Mouse (Mus musculus) right cerebral cortex, postnatal 10 days (tissue): Measurements from ENCODE around the gene Nolc1.
A peak's percentile ranks its signal among the peaks of the same experiment; 100 is the strongest.

ENCODE experiments used
- DNase-seq, 2 experiments: peaks; one replicate each; pipeline ENCODE4 v3.0.0; 2021; ENCODE audit warnings: low spot score in 2 of 2

The Nolc1 gene

DNA sequence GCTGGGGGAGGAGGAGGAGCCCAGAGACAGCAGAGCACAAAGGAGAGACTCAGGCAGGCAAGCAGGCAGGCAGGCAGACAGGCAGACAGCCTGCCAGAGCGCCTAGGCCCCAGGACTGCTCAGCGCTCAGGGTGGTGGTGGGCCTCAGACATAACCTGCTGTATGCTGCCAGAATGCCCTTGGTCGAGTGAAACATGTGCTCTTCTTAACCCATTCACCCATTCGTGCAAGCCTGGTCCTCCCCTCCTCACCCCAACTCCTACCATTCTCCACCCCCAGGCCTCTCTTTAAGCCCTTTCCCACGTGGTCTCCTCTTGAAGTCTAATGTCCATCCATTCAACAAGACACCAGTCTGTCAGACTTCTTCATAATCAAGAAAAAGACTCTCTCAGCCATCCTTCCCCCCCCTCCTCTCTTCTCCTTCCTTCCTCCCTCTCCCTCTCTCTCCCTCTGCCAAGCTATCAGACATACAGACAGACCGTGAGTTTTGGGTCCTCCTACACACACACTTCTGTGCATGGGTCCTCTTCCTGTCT, 33.1 kb upstream of the Nolc1 start:
- DNase-seq: peak; percentile 76 to 83

DNA sequence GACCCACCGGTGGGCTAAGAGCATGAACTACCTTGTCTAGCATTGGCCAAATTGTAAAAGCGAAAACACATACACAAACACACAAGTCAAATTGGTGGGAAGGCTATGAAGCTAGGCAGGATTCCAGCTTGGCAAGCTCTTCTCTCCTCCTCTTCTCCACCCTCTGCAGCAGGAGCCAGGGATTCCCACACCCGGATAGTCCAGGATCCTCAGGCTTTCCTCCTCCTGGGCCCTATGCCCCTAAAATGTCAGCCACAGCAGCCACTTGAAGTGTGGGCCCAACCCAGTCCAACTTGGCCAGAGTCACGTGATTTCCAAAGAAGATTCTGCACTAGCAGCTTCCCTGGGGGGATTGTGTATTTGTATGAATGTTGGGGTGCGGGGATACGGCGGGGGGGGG, 32.3 kb upstream of the Nolc1 start:
- peak; percentile 56 to 70 for DNase-seq

DNA sequence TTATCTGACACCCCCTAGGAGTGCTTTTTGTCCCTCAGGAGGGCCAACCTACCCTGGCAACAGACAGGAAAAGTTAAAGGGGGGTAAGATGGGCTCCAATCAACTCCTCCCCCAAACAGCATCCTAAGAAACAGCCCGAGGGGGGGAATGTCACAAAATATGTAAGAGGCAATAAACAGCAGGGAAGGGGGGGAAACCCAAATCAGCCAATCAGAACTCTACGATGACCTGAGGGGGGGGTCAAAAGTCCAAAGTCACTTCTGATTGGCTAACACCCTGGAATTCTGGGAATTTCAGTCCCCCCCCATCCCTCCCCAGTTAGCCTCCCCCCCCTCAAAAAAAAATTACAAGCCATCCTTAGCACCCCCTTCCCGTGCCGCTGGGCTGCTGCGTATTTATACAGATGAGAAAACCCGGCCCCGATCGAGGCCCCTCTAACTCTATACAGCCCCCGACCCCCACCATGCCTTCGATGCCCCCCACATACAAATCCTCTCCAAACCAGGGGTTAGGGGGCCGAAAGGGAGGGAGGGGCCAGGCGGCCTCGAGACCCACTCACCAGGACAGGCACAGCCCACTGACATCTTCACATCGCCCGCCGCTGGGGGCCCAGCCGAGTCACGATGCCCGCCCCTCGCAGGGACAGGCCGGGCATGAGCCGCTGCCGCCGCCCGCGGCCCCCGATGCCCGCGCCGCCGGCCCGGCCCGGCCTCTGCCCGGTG, 31.2 kb upstream of the Nolc1 start, which contains the start of gene Pprc1:
Gene Pprc1 (plus strand): TSS at position 616 of the 722 bp plus-strand sequence.
- peak in 1 of 2 experiments; percentile 65 for DNase-seq

DNA sequence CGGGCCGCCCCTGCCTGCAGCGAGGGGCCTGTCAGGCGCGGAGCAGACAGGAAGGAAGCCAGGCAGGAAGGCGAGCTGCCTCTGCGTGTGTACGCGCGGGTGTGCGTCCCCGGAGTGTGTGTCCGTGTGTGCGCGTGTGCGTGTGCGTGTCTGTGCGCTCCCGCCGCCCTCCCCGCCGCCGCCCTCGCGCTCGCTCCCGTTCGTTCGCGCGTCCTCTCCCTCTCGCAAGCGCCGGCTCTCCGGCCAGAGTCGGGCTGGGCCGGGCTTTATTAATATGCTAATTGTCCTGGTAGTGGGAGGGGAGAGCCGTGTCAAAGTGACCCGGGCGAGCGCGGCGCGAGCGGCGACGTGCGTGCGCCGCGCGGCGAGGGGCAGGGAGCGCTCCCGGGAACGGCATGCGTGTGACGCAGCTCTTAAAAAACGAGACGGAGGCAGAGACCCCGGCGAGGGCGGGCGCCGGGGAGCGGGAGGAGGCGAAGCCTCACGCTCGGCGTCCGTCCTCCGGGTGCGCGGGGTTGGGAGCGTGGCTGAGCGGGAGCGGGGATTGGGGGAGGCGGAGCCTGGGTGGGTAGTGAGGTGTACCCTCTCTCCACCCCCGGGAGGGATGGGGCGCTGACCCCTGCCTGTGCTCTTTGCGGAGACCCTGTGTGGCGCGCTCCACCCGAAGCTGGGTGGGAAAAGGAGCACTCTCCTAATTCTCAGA, 30.5 kb upstream of the Nolc1 start, which contains the start of gene Ldb1:
Gene Ldb1 (minus strand): TSS at position 222 of the 703 bp plus-strand sequence.
- DNase-seq: peak; percentile 89 to 91

DNA sequence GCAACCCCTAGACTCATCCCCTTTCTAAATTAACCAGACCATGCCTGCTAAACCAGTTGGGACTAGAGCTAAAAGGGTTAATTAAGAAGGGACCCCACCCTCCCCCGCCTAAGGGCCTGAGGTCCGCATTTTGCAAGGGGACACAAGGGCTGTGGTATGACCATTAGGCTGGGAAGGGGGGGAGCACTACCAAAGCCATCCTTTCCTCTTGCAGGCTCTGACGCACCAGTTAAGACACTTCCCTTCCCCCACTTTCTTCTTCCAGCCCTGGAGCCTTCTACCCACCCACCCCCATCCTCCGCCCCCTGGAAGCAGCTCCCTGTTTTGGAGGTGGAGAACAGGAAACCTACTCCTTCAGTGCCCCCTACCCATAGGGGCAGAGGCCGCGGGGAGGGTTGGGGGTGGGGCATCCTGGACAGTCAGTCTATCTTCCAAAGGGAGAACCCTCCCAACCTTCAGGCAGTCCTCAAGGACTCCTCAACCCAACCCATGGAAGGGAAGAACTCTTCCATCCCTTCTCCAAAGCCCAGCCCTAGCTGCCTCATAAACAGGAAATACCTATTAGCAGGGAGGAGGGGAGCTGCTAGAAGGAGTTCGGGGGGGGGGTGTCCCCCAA, 29.9 kb upstream of the Nolc1 start:
- DNase-seq: peak; percentile 68 to 83

DNA sequence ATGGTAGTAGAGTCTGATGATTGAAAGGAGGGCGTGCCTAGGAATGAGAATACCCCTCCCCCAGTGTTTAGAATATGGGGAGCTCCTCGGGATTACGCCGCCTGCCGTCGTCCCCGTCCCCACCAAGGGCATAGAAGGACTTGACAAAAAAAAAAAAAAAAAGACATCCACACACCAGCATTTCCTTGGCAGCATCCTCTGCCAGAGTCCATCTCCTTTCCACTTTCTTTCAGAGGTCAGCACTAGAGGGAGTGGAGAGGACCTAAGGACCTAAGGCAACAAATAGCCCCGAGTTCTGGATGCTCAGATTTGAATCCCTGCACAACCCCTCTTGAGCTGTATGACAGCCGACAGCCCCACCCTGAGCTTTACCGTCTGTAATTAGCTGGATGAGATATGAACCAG, 29.0 kb upstream of the Nolc1 start:
- DNase-seq: no peak

DNA sequence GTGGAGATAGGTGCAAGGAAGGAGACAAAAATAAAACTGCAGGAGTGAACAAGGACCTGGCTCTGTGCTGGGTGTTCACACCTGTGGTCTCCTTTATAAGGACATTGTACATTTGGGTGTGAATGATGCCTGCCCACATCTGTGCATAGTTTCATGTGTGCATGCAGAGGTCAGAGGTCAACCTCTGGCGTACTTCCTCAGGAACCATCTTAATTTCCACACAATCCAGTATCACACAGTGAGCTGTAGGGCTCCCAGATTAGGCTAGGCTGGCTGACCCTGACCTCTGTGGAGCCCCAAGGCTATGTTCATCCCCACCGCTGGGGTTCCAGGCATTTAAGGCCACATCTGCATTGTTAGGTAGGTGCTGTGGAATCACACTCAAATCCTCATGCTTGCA, 28.2 kb upstream of the Nolc1 start:
- DNase-seq: no peak

DNA sequence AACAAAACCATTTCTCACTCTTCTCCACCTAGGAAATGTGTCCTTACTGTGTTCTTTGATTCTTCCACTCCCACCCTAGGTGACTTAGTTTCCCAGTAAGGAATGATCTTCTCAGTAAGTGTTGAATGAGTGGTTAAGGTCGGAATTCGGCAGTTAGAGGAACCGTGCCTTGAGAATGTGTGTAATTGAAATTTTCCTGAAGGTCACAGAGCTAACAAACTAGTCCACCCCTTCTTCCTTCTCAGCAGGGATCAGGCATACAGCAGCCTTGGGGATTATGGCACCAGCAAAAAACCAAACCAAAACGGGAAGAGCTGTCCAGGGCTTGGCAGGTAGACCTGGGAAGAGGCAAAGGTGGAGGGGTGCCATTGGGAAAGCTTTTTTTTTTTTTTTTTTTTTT, 26.5 kb upstream of the Nolc1 start:
- no peak for DNase-seq

DNA sequence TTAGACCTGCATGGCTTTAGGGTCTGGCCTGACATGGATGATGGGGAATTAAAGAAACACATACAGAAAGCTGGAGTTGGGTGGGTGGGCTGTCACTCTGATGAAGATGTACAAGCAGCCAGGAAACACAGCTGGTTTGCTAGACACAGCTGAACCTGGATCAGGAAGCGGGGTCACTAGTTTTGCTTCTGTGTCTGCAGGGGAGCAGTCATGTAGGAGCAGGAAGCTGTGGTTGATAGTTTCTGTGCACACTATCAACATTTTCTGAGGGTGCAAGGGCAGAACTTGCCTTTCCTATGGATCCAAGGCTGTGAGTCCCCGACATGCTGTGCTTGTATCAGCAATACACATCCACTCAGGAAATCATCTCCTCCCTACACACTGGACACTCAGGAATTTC, 25.2 kb upstream of the Nolc1 start:
- DNase-seq: no peak

DNA sequence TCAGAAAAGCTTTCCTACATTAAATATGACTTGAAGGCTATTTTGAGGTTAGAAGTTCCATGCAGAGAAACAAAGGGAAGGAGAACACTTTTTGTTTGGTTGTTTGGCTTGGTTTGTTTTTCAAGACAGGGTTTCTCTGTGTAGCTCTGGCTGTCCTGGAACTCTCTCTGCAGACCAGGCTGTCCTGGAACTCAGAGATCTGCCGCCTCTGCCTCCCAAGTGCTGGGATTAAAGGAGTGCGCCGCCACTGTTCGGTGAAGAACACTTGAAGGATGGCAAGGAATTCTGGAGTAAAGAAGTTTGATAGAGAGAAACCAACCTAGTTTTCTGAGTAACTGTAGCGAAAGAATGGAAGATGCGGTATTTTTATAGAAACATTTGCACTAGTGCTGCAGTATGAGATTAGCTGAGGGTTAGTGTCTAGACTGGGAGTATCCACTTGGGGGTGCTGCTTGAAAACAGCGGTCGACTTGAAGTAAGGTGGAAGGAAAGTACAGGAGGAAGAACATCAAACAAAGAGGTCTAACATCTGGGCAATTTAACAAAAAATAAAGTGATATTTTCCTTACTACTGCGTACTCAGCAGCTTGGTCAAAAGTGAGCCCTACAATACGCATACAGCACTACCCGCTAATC, 19.8 kb upstream of the Nolc1 start:
- DNase-seq: peak in 1 of 2 experiments; percentile 58

DNA sequence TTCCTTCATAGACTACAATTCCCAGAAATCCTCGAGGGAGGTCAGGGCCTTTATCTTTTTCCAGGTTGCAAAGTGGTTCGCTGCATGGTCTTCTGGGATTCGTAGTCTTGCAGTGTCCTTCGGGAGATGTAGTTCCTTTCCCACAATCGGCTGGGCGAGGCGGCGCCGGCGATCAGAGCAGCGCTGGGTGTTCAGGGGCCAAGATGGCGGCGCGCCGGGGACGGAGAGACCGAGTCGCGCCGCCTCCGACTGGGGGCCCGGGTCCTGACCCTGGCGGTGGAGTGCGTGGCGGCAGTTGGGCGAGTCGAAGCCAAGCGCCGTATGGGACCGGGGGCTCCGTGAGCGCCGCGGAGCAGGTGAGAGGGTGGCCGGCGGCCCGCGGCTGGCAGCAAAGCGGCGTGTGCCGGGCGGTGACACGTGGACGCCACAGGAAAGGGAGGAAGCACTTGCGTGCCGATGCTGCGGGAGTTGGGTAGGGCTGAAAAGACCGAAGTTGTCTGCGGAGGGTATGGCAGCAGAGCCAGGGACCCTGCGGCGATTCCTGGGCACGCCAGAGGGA, 19.2 kb upstream of the Nolc1 start:
- DNase-seq: peak; percentile 96 to 97

DNA sequence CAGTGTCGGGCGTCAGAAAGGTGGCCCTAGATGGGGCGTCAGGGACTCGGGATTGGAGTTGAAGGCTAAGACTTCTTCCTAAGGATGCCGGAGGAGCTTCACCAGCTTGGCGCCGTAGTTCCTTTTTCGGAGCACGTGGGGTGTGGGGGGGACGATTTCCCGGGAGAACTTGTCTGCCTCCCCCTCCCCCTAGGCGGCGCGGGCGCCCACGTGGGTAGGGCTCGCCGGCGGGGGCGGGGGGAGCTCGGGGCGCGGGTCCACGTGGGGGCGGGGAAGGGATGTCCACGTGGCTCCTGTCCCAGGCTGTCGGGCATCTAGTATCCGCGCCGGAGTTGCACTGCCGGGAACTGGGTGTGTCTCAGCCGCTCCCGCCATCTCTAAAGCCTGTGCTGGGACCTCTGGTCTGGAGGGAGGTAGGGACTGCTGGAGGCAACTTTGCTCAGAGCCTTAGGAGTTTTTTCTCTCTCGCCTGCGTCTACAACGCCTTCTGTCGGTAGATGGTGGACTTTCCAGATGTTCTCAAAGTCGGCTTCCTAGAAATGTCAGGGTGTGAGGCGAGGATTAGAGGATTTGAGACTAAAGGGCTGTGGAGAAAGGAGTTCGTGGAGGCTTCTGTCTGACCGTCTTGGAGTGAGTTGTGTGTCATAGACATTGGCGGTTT, 18.6 kb upstream of the Nolc1 start:
- peak; percentile 88 for DNase-seq

DNA sequence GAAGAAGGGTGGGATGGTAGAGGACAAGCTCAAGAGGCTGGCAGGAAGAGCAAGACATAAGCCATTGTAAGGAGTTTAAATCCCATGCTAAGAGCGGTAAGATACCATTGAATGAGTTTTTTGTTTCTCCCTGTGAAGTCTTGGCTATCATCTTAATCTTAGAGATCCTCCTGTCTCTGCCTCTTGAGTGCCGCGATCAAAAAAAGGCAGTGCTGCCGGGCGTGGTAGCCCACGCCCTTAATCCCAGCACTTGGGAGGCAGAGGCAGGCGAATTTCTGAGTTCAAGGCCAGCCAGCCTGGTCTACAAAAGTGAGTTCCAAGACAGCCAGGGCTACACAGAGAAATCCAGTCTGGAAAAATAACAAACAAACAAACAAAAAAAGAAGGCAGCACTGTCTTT, 17.2 kb upstream of the Nolc1 start:
- no peak for DNase-seq

DNA sequence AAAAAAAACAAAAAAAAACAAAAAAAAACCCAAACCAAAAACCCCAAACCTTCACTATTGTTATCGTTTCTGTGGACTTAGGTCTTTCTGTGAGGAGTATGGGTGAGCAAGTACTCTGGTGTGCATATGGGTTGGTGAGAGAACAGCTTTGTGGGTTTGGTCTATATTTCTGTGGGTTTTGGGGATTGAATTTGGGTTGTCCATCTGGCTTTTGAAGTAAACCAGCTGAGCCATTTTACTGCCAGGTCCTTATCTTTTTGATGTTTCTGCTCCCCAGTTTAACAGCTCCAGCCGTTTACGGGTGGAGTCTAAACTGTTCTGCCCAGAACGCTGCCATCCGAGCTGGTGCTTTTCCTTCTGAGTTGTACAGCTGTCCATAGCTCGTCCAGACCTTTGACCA, 14.8 kb upstream of the Nolc1 start:
- no peak for DNase-seq

DNA sequence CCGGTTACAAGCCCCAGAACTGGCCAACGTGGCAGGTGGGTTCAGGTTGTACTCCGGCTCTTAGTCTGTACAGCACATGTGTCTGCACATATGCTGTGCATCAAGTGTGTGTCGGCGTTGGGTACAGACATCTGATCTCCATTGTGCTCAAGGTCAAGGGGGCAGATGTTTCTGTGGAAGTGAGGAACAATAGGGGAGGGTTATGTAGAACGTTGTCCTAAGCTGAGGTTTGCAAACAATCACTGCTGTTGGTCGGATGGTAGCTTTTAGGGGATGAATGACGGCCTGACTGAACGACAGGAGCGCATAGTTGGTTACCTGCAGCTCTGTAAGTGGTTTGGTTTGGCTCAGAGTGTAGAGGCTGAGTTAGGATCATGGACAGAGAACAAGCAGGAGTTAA, 7.6 kb upstream of the Nolc1 start:
- no peak for DNase-seq

DNA sequence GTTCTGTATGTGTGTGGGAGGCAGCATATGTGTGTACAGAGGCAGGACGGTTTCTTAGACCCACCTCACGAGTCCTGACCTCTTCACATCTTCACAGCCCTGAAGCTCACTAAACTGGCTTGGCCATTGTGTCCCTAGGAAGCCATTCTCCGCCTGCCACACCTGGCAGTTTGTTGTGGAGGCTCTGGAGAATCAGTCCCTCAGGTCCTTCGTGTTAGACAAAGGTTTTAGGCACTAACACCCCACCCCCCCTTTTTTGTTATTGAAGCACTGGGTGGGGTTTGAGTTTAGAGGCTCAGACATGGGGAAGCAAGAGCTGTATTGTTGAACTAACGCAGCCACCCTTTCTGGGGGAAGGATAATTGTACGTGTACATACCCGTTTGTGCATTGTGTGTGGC, 2.4 kb upstream of the Nolc1 start:
- DNase-seq: no peak

DNA sequence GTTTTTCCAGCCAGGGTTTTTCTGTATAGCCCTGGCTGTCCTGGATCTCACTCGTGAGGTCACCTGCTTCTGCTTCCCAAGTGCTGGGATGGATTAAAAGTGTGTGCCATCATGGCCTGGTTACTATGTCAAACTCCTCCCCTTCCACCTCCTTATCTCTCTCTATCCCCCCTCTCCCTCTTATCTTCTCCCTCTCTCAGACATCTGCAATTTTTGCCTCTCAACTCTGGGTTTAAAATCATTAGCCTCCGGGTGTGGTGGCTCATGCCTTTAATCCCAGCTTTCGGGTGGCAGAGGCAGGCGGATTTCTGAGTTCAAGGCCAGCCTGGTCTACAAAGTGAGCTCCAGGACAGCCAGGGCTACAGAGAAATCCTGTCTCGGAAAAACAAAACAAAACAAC, 1.4 kb upstream of the Nolc1 start:
- DNase-seq: no peak

DNA sequence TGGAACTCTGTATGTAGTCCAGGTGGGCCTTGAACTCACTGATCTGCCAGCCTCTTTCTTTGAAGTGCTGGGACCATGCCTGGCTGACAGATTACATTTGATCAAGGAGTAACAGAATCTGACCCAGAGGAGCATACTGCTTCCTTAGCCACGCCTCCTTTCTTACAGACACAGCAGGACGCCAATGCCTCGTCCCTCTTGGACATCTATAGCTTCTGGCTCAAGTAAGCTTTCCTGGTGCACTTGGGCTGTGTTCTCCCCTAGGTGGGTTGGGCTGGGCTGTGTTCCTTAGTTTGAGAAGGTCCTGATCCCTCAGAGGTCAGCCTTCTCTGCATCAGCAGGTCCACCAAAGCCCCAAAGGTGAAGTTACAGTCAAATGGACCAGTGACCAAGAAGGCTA, 2.9 kb downstream of the Nolc1 start:
- DNase-seq: no peak

DNA sequence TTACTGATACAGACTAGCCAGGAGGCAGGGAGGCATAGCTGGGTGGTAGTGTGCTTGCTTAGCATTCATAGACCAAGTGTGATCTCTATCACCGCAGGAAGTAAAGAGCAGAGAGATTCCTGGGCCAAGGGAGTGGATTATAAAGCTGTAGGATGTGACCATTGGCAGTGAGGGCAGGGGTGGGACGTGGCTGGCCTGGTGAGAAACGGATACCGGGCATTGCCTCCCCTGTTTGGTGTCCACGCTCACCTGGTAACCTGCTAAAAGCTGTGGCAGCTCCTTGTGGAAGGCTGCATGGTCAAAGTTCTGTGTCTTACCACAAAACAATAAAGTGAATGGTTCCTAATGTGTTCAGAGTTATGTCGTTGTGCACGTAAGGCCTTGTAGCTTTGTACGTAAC, 9.5 kb downstream of the Nolc1 start:
- no peak for DNase-seq

DNA sequence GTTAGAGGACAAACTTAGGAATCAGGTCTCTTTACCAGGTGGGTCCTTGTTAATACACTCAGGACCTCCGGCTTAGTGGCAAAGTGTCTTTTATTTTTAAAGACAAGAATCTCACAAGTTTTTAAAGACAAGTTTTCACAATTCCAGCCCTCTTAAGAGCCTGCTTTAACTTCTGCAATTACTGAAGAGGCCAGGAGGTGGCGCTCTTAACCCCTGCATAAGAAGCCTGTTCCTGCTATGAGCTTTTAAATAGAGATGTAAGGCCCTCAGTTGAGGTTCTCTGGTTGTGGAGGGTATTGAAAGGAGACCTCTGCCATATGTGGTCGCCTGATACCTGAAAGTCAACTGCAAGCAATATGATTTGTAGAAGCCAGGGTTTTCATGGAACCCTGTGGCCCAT, 10.7 kb downstream of the Nolc1 start:
- peak in 1 of 2 experiments; percentile 75 for DNase-seq

DNA sequence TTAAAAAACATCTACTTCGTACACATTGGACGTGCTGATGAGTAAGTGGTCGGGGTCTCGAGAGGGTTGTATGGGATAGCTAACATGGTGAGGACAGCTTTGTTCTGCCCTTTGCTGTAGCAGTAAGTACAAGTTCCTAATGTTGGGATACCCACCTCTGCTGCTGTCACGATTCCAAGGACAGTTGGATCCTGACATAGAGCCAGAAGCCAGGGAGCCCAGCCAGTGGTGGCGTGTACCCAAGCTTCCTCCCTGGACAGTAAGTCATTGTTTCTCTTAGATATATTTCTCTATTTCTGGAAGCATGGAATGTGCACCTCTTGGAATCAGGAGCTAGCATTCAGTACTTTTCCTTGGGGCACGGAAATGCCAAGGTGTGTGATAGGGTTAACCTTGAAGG, 12.2 kb downstream of the Nolc1 start:
- DNase-seq: no peak
